Mouse (Mus musculus) adrenal gland, adult (tissue): Measurements from ENCODE around the gene Pak1.

Experiments used
- DNase-seq, 2 experiments: peaks; one replicate each; pipeline ENCODE4 v3.0.0; 2022 to 2023; ENCODE audit warnings: low spot score in 1 of 2; ENCODE audit not compliant: inconsistent age in 2 of 2

The Pak1 gene

GRCm38 (mm10) chr7:97775923-97776322 lies 12.4 kb upstream of the Pak1 start:
- no peak for DNase-seq

GRCm38 (mm10) chr7:97777191-97777590 lies 11.2 kb upstream of the Pak1 start:
- DNase-seq = no peak

DNA sequence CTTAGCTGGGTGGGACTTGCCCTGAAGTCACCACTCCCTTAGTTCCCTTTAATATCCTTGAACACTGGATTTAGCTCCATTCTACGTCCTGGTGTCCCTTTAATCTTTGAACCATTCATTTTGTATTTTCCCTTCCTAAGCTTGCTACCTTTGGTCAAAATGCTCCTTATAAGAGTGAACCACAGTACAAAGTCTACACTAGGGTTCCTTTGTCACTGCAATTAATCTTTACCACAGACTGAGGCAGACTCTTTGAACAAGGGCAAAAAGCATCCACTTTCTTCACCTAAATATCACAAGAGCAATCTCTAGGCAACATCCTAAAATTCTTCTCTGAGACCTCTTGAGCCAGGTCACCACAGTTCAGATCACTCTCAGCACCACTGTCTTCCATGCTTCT lies 8.1 kb upstream of the Pak1 start:
- DNase-seq = no peak

DNA sequence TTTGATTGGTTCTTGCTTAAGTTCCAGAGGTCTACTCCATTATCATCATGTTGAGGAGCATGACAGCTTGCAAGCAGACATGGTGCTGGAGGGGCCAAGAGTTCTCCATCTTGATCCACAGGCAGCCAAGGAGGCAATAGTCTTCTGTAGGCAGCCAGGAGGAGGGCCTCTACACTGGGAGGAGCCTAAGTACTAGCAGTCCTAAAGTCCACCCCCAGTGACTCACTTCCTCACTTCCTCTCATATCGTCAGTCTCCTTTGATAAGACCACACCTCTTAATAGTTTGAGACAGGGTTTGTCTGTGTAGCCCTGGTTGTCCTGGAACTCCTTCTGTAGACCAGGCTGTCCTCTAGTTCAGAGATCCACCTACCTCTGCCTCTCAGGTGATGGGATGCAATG lies 7.5 kb upstream of the Pak1 start:
- DNase-seq = no peak

DNA sequence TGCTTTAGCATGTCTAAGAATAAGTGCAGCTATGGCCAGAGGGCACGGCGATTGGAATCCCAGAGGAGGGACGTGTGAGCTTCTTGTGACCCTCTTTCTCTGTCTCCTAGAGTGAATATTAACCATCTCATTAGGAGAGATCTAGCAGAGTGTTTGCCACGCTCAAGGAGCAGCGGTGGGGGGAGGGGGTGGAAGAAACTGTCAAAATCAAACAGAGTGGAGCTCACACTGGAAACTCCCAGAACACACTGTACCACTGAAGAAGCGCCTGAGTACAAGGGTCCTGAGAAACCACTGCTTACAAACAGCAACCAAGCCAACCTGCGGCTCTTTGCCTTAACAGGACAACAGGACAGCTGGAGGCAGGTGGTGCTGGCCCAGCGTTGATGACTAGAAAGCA lies 6.8 kb upstream of the Pak1 start:
- no peak for DNase-seq

GRCm38 (mm10) chr7:97783523-97783922 lies 4.8 kb upstream of the Pak1 start:
- DNase-seq = no peak

DNA sequence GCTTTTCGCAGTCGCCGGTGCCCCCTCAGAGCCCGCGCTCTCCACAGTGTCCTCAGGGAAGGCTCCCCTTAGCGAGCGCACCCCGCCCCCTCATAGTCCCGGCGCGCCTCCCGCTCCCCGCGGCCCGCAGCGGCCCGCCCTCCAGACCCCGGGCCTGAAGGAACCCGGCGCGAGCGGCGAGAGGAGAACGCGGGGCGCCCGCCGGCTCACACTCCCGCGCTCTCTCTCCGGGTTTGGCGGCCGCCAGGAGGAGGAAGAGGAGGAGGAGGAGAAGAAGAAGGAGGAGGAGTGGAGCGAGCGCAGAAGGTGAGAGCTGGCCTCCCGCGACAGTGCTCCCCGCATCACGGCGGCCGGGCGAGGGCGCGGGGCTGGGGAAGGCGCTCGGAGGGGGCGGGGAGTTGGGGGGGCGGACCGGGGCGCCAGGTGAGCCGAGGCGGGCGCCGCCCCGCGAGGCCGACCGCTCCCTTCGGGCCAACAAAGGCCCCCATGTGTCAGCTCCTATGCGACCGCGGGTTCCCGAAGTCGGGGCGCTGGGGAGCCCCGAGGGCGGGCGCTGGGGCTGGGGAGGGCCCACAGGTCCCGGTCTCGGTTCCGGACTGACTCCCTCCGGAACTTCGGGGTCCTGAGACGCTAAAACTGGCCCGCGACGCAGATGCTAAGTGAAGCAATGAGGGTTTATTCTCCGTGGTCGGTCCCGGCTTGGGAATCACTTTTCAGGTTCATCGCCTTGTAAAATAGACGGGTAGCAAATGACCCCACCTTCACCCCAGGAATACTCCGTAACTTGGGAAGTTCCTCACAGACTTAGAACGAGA lies 535 bp downstream of the Pak1 start:
- DNase-seq = peak; percentile 22 to 65

GRCm38 (mm10) chr7:97790272-97790671 lies 1.9 kb downstream of the Pak1 start:
- no peak for DNase-seq

DNA sequence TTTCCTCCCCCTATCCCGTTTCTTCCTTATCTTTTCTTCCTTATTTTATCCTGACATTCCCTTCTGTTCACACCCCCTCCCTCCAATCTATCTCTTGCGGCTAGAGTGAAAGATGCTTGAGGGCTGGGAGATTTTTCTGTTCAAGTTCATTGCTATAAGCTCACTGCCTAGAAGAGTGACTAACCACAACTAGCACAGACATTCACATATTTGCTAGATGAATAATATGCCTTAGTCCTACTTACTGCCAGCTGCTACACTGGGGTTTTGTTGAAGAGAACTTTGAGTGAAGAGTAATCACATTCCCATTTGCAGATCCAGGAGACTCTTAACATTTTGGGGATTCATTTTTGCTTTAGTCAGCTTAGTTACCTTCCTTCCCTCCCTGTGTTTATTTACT lies 4.0 kb downstream of the Pak1 start:
- DNase-seq = peak in 1 of 2 experiments; percentile 47

GRCm38 (mm10) chr7:97803116-97803515 lies 14.8 kb downstream of the Pak1 start:
- DNase-seq = no peak

DNA sequence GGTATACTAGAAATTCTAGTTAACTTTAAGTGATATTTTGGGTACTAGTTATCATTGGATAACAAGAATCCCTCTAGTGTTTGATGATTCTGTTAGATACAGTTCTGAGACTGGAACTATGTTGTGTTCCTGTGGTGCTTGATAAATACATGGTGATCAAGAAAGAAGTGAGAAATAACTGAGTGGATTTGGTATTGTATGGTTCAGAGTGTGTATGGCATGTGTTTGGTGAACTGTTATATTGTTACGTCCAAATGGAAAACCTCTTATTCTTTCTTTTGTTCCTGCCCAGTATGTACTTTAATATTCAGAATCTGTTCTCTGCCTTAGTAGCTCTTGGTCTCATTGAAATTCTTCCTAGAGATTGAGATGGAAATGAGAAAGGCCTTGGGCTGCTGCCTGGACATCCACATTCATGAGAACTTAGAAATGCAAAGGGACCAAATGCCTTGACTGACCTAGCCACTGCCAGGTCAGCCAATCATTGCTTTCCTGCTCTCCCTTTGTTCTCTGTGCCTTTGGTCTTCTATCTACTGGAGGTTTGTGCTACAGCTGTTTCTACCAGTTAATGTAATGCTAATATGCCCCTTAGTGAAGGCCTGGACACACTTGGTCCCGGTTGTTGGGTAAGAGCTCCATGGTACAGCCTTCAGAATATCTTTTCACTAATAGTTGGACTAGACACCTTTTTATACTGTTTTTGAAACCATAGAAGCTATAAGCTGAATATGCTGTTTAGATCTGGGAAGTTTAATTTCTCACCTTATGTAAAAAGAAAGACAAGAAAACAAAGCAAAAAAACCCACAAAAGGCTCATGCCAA lies 16.1 kb downstream of the Pak1 start:
- no peak for DNase-seq

DNA sequence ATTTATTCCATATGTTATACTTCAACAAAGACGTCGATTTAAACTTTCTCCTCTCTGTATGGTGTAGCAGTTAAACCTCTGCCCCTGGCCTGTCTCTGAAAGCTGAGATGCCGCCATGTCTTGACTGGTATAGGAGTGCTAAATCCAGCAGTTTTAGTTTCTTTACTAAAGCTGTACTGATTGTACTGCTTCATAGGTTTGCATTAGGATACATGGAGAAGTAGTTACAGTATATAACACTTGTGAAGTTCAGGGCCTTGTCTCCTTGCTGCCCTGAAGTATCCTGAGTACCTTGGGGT lies 16.7 kb downstream of the Pak1 start:
- DNase-seq = no peak

DNA sequence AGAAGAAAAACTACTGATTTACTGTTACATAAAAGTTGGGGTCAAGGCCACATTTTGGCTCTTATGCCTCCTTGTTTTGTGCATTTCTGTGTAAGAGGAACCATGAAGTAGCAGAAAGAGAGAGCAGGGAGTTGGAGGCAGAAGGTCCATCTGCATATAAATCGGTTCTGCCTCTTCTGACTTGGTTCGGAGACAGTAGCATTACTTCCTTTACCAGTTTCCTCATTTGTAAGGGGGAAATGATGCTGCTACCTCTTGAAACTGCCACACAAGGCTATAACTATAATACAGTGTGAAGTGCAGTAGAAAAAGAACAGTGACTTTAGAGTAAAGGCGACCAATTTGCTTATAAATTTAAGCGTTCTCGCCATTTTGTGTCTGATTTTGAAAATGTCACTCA lies 21.0 kb downstream of the Pak1 start:
- DNase-seq = no peak

DNA sequence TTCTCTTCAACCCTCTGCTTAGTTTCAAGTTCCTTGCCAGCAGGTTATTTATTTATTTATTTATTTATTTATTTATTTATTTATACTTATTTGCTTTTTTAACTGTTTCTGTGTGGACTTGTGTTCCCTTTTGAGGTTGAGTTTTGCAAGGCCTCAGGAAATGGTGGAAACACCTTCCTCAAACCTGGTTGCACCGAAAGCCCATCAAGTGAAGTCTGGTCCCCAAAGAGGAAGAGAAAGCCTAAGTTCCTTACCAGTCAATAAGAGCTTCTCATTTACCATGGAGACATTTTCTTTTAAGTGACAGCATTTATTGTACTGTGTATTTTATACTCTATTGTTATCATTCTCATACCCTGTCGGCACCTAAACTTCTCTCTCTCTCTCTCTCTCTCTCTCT lies 33.5 kb downstream of the Pak1 start:
- no peak for DNase-seq

- DNase-seq = no peak
These were observed 40.8 kb downstream of the Pak1 start for GRCm38 (mm10) chr7:97829091-97829490.

GRCm38 (mm10) chr7:97830739-97831138 lies 42.4 kb downstream of the Pak1 start:
- DNase-seq = no peak

DNA sequence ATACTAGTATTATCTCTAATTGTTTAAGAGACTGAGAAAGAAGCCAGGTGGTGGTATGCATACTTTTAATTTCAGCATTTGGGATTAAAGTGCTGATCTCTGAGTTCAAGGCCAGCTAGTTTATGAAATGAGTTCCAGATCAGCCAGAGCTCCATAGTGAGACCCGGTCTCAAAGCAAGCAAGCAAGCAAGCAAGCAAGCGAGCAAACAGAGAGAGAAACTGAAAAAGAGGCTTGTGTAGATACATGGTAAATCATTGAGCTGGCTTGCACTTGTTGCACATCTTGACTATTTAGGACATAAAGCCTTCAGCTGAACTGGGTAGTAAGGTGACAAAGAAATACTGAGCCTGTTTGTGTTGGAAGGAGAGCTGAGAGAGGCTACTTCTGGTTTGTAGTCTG lies 44.6 kb downstream of the Pak1 start:
- DNase-seq = no peak

GRCm38 (mm10) chr7:97838574-97838973 lies 50.2 kb downstream of the Pak1 start:
- DNase-seq = no peak

GRCm38 (mm10) chr7:97841311-97841710 lies 53.0 kb downstream of the Pak1 start:
- no peak for DNase-seq

- DNase-seq = no peak
These were observed 54.0 kb downstream of the Pak1 start for GRCm38 (mm10) chr7:97842332-97842731.

GRCm38 (mm10) chr7:97842806-97843570 lies 54.6 kb downstream of the Pak1 start:
- peak; percentile 82 to 89 for DNase-seq

DNA sequence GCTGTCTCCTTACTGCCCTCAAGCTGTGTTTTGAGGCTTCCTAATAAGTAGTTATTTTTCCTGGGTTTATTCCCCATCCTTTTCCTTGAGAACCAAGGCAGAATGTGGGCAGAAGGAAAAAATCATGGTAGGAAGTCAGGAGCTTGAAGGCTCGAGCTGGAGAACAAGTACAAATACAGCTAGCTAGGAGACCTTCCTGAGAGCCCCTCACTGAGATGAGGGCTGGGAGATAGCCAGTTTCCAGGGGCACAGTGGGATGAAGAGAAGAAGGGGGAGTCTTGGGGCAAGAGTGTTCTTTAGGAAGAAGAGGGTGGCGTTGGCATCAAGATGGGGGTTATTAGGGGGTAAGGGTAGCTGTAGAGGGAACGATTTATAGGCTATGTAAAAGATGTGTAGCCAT lies 56.1 kb downstream of the Pak1 start:
- no peak for DNase-seq
